In genomic region chr19:45208438-45209060, GRCm38 (mm10) we compare ENCODE assay signal across 12 mouse cellular contexts. TPM values are rescaled to one million over a fixed set of nuclear protein-coding genes. Genes with fewer than 3 reads are reported as not detected.
DNase-seq lines count a peak whose midpoint lies in the region; ATAC-seq lines count a peak whose summit lies in the region.
"Had no signal": no experiment of that assay in that cellular context is flagged by ENCODE, and none has a peak within 500 bp of the region (broad histone marks: within the 10 kb centered on the region; RNA-seq: fewer than 3 reads in every experiment).

No protein-coding gene starts in this region.

- peak overlapping the region; percentile 57 for H3K9ac ChIP-seq in heart, embryonic 14.5 days (ENCODE audit: low read length)
- H3K9ac ChIP-seq in hindbrain, embryonic 14.5 days = no peak overlapping the region
- H3K9ac ChIP-seq in midbrain, embryonic 16.5 days (ENCODE audit: low read depth, low read length) = no peak overlapping the region

- no peak for DNase-seq in heart, adult 9 months (ENCODE audit: low spot score in 2 of 2)
- no peak for DNase-seq in hindbrain, embryonic 14.5 days (ENCODE audit: low spot score)
- DNase-seq in cerebellum, postnatal 14 days = no peak
- DNase-seq in Muller cell, postnatal 12 days (ENCODE audit: inconsistent ontology term) = no peak
- no peak for DNase-seq in frontal cortex, postnatal 10 days (ENCODE audit: low spot score in 2 of 2)
- DNase-seq: cerebellum, adult 9-11 months; thymus, postnatal 36 days had no signal

- no peak for ATAC-seq in heart, embryonic 14.5 days (ENCODE audit: insufficient number of reproducible peaks, insufficient read depth, low FRiP score, low read depth)
- no peak for ATAC-seq in hindbrain, embryonic 14.5 days (ENCODE audit: low FRiP score)
- no peak for ATAC-seq in midbrain, embryonic 16.5 days

- H3K27ac ChIP-seq in heart, embryonic 14.5 days (replicated peaks in 1 of 2; ENCODE audit: control insufficient read depth in 1 of 2, insufficient read depth in 1 of 2, low read depth in 2 of 2, low read length in 2 of 2) = peak overlapping the region; percentile 57 to 68
- H3K27ac ChIP-seq in brown adipose tissue, adult 24 weeks (replicated peaks; ENCODE audit: low read depth, low read length) = no peak overlapping the region
- H3K27ac ChIP-seq in hindbrain, embryonic 14.5 days = no peak overlapping the region
- H3K27ac ChIP-seq in midbrain, embryonic 16.5 days (ENCODE audit: low read length) = no peak overlapping the region

- H3K36me3 ChIP-seq in heart, embryonic 14.5 days (ENCODE audit: control insufficient read depth, insufficient read depth, low read length) = no peaks in the 10 kb centered on the region
- no peaks in the 10 kb centered on the region for H3K36me3 ChIP-seq in hindbrain, embryonic 14.5 days (replicated peaks; ENCODE audit: control insufficient read depth, insufficient read depth)
- no peaks in the 10 kb centered on the region for H3K36me3 ChIP-seq in midbrain, embryonic 16.5 days (ENCODE audit: control insufficient read depth, insufficient read depth, low read length)

- H3K27me3 ChIP-seq in heart, embryonic 14.5 days (ENCODE audit: control insufficient read depth, insufficient read depth, low read length) = no peaks in the 10 kb centered on the region
- H3K27me3 ChIP-seq in hindbrain, embryonic 14.5 days (ENCODE audit: control insufficient read depth, insufficient read depth, low read length) = peaks cover 27% of the 10 kb centered on the region
- H3K27me3 ChIP-seq in midbrain, embryonic 16.5 days (ENCODE audit: control insufficient read depth, insufficient read depth, low read depth, low read length) = peaks cover 11% of the 10 kb centered on the region

- peak overlapping the region; percentile 73 for H3K4me2 ChIP-seq in heart, embryonic 14.5 days (ENCODE audit: low read length)
- peak overlapping the region; percentile 23 for H3K4me2 ChIP-seq in hindbrain, embryonic 14.5 days (replicated peaks)
- peak overlapping the region; percentile 9; the same call in 1 of the 2 replicates for H3K4me2 ChIP-seq in midbrain, embryonic 16.5 days (ENCODE audit: low read length)

- H3K4me1 ChIP-seq in heart, embryonic 14.5 days (ENCODE audit: control insufficient read depth in 2 of 2, insufficient read depth in 2 of 2, low read length in 2 of 2) = peaks cover 5 to 9% of the 10 kb centered on the region in 2 experiments; a peak in 2 of 4 replicates
- peaks cover 2% of the 10 kb centered on the region; the same call in 1 of the 2 replicates for H3K4me1 ChIP-seq in brown adipose tissue, adult 24 weeks (ENCODE audit: control insufficient read depth, insufficient read depth, insufficient read length, low read length)
- H3K4me1 ChIP-seq in hindbrain, embryonic 14.5 days (replicated peaks; ENCODE audit: control insufficient read depth, insufficient read depth, low read length) = no peaks in the 10 kb centered on the region
- H3K4me1 ChIP-seq in midbrain, embryonic 16.5 days (ENCODE audit: control insufficient read depth, insufficient read depth, low read length) = peaks cover 3% of the 10 kb centered on the region; the same call in 1 of the 2 replicates

- 13% methylated on average over 22 of the region's 22 CpGs for WGBS in heart, embryonic 14.5 days
- WGBS in hindbrain, embryonic 14.5 days = 22% methylated on average over 22 of the region's 22 CpGs
- 24% methylated on average over 22 of the region's 22 CpGs for WGBS in midbrain, embryonic 16.5 days

- no peaks in the 10 kb centered on the region for H3K9me3 ChIP-seq in heart, embryonic 14.5 days (ENCODE audit: control insufficient read depth, low read length)
- H3K9me3 ChIP-seq in hindbrain, embryonic 14.5 days (ENCODE audit: control insufficient read depth, low read length) = no peaks in the 10 kb centered on the region
- no peaks in the 10 kb centered on the region for H3K9me3 ChIP-seq in midbrain, embryonic 16.5 days (replicated peaks; ENCODE audit: control insufficient read depth, low read length, poor library complexity, severe bottlenecking)

- H3K4me3 ChIP-seq in heart, embryonic 14.5 days (ENCODE audit: control insufficient read depth in 1 of 2, insufficient read depth in 1 of 2, low read depth in 1 of 2, low read length in 2 of 2) = peak overlapping the region; percentile 30 to 33
- H3K4me3 ChIP-seq in brown adipose tissue, adult 24 weeks (ENCODE audit: insufficient read depth, low read depth, low read length) = peak overlapping the region; percentile 24
- no peak overlapping the region for H3K4me3 ChIP-seq in hindbrain, embryonic 14.5 days (replicated peaks; ENCODE audit: low read length)
- no peak overlapping the region for H3K4me3 ChIP-seq in midbrain, embryonic 16.5 days (ENCODE audit: low read depth, low read length)
- H3K4me3 ChIP-seq: myocyte had no signal

RNA-seq across cellular contexts. Expression of gene Lbx1, which starts 27.1 kb away (rescaled TPM):
- not detected in 2 replicates for polyA plus RNA-seq in heart, embryonic 14.5 days (2014; fragmentation: Nextera tagmentation; extraction: Ambion mirVana)
- 0.75 TPM in 1 of 2 replicates, not detected in the other for polyA plus RNA-seq in brown adipose tissue, adult 24 weeks (2012; ENCODE audit: insufficient read depth, insufficient read length, missing spikeins)
- 18.5 and 20.4 TPM in 2 replicates for polyA plus RNA-seq in hindbrain, embryonic 14.5 days (2014; fragmentation: Nextera tagmentation; extraction: Ambion mirVana)
- polyA plus RNA-seq in midbrain, embryonic 16.5 days (2015; fragmentation: Nextera tagmentation; extraction: Ambion mirVana) = 0.07 and 0.08 TPM in 2 replicates
- polyA plus RNA-seq: large intestine, adult 2 months had no signal

RNA-seq across cellular contexts. Expression of gene Tlx1, which starts 58.1 kb away (rescaled TPM):
- polyA plus RNA-seq in heart, embryonic 14.5 days (2014; fragmentation: Nextera tagmentation; extraction: Ambion mirVana) = 0.22 TPM in 1 of 2 replicates, not detected in the other
- polyA plus RNA-seq in brown adipose tissue, adult 24 weeks (2012; ENCODE audit: insufficient read depth, insufficient read length, missing spikeins) = not detected in 2 replicates
- polyA plus RNA-seq in hindbrain, embryonic 14.5 days (2014; fragmentation: Nextera tagmentation; extraction: Ambion mirVana) = 1.7 and 3.4 TPM in 2 replicates
- polyA plus RNA-seq in midbrain, embryonic 16.5 days (2015; fragmentation: Nextera tagmentation; extraction: Ambion mirVana) = not detected in 2 replicates
- polyA plus RNA-seq: large intestine, adult 2 months; myocyte had no signal

Comparison
In these comparisons a context has a peak if more than half of its experiments do, and no peak if none do; other contexts are left out.
1. H3K27ac ChIP-seq: peak in heart, embryonic 14.5 days (2 of 2); none in brown adipose tissue, adult 24 weeks (single experiment), hindbrain, embryonic 14.5 days (single experiment) and midbrain, embryonic 16.5 days (single experiment).
2. H3K4me2 ChIP-seq: peak in every context shown above with its lines; median percentile 73 in heart, embryonic 14.5 days; 23 in hindbrain, embryonic 14.5 days; 9 in midbrain, embryonic 16.5 days.
3. H3K4me3 ChIP-seq: peak in heart, embryonic 14.5 days (2 of 2) and brown adipose tissue, adult 24 weeks (single experiment); none in hindbrain, embryonic 14.5 days (single experiment) and midbrain, embryonic 16.5 days (single experiment).
4. RNA of gene Lbx1, which starts 27.1 kb away (polyA plus RNA-seq): 18.5 to 20.4 TPM in hindbrain, embryonic 14.5 days; 0.75 TPM in brown adipose tissue, adult 24 weeks, 0.07 to 0.08 TPM in midbrain, embryonic 16.5 days and not detected in heart, embryonic 14.5 days; every median in the first group is over 10 times any median in the second.